Mouse (Mus musculus): ENCODE measurements around the gene Chtop.

DNA sequence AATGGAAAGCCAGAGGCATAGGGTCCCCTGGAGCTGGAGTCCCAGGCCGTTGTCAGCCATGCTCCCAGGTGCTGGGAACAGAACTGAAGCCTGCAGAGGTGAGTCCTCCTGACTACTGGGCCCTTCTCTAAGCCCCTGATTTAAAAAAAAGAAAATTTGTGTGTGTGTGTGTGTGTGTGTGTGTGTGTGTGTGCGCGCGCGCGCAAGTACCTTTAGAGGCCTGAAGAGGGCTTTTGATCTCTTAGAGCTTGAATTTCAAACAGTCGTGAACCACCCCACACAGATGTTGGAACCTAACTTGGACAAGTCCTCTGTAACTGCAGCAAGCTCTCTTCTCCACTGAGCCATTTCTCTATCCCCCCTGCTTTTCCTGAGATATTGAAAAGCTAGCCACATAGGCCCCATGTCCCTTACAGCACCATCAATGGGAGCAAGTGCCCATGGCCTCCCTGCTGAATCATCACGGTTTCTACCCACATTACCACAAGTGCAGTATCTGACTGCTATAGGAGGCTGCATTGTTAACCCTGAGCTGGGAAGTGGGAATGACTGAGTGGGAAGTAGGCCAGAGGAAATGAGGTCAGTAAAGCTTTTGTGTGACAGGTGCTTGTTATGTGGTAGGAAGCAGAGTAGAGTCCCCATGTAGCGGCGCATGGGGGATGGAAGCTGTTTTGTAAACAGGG is 41.5 kb downstream of the Chtop start:
- TF ChIP-seq POLR2A (IDR thresholded peaks at IDR 0.05; ENCODE audit: borderline replicate concordance, insufficient read depth, low read length) (no peak), CTCF (IDR thresholded peaks at IDR 0.05; ENCODE audit: borderline replicate concordance, insufficient read depth, low read depth, low read length) (no peak)

Measured in cerebellum, adult 2 months (tissue).